25 mouse cellular contexts compared by ENCODE assay signal in genomic region chr10:77290624-77291366, GRCm38 (mm10). TPM values are rescaled to one million over a fixed set of nuclear protein-coding genes. Genes with fewer than 3 reads are reported as not detected.
DNase-seq lines count a peak whose midpoint lies in the region; ATAC-seq lines count a peak whose summit lies in the region.
"Had no signal": no experiment of that assay in that cellular context is flagged by ENCODE, and none has a peak within 500 bp of the region (broad histone marks: within the 10 kb centered on the region; RNA-seq: fewer than 3 reads in every experiment).

No protein-coding gene starts in this region.

- H3K27me3 ChIP-seq in lung, embryonic 16.5 days (ENCODE audit: control insufficient read depth, insufficient read depth, low read depth, low read length), result no peaks in the 10 kb centered on the region
- H3K27me3 ChIP-seq: limb, embryonic 12.5 days; neural tube, embryonic 13.5 days had no signal

- no peak overlapping the region for H3K27ac ChIP-seq in lung, embryonic 16.5 days (ENCODE audit: low read length)
- H3K27ac ChIP-seq: hindbrain, embryonic 10.5 days; layer of hippocampus, adult 2 months; limb, embryonic 12.5 days; neural tube, embryonic 13.5 days; stomach, postnatal 0 days had no signal

- ATAC-seq in lung, embryonic 16.5 days (ENCODE audit: low read depth), result peak; percentile 54
- ATAC-seq: hindbrain, embryonic 16.5 days; intestine, embryonic 16.5 days; liver, postnatal 0 days had no signal

- DNase-seq in heart, adult 11 months, result peak; percentile 78
- DNase-seq in heart, adult 18-20 months, result no peak
- no peak for DNase-seq in lung, adult 18-20 months
- DNase-seq in 416B (ENCODE audit: low read depth) (peak; percentile 25), R1 (ENCODE audit: low read depth, low spot score) (peak; percentile 13)
- no peak for DNase-seq in urinary bladder, postnatal 14 days (ENCODE audit: low spot score)
- DNase-seq: adrenal gland, postnatal 25 days; cerebellum, adult 8-10 months; cerebellum, postnatal 36 days; gastrocnemius, postnatal 14 days; kidney, adult 9 months; kidney, postnatal 25 days; liver, postnatal 0 days; midbrain, embryonic 14.5 days; thymus, adult 2 months had no signal

- H3K4me2 ChIP-seq in lung, embryonic 16.5 days (ENCODE audit: low read depth, low read length), result peak overlapping the region; percentile 3; the same call in 1 of the 2 replicates
- H3K4me2 ChIP-seq: limb, embryonic 12.5 days; liver, embryonic 11.5 days; neural tube, embryonic 13.5 days had no signal

- H3K4me1 ChIP-seq in lung, embryonic 16.5 days (replicated peaks; ENCODE audit: control insufficient read depth, insufficient read depth, low read length), result peaks cover 3% of the 10 kb centered on the region; the same call in 1 of the 2 replicates
- H3K4me1 ChIP-seq: hindbrain, embryonic 10.5 days; limb, embryonic 12.5 days; neural tube, embryonic 13.5 days had no signal

- 62% methylated on average over 17 of the region's 17 CpGs for WGBS in lung, embryonic 16.5 days

- H3K9me3 ChIP-seq in lung, embryonic 16.5 days (ENCODE audit: control insufficient read depth, low read length), result no peaks in the 10 kb centered on the region
- H3K9me3 ChIP-seq: hindbrain, embryonic 10.5 days; limb, embryonic 12.5 days; neural tube, embryonic 13.5 days had no signal

- H3K36me3 ChIP-seq in lung, embryonic 16.5 days (ENCODE audit: control insufficient read depth, insufficient read depth, low read length), result no peaks in the 10 kb centered on the region; the same call in 1 of the 2 replicates

- no peak overlapping the region for H3K9ac ChIP-seq in lung, embryonic 16.5 days (ENCODE audit: low read length)
- H3K9ac ChIP-seq: limb, embryonic 12.5 days; liver, postnatal 0 days; neural tube, embryonic 13.5 days had no signal

- H3K4me3 ChIP-seq in lung, embryonic 16.5 days (ENCODE audit: low read length), result 0 out of 2 replicates have a peak overlapping the region, but pooled peaks have one; percentile 3
- H3K4me3 ChIP-seq: hindbrain, embryonic 10.5 days; layer of hippocampus, adult 2 months; limb, embryonic 12.5 days; myocyte; neural tube, embryonic 13.5 days had no signal

RNA-seq across cellular contexts. Expression of gene Pofut2, which starts 31.8 kb away (rescaled TPM):
- 10 to 100 TPM; 42.2 to 42.9 TPM for total RNA-seq in heart, adult 18-20 months (2021)
- 126 and 132 TPM in 2 replicates for polyA plus RNA-seq in lung, embryonic 16.5 days (2015; fragmentation: Nextera tagmentation; extraction: Ambion mirVana)

Comparison
In these comparisons a context has a peak if more than half of its experiments do, and no peak if none do; other contexts are left out.
1. DNase-seq: peak in heart, adult 11 months (single experiment), 416B (single experiment) and R1 (single experiment); none in heart, adult 18-20 months (0 of 2), lung, adult 18-20 months (0 of 2) and urinary bladder, postnatal 14 days (single experiment).